Mouse (Mus musculus): ENCODE results near the gene Tnfaip1. TPM values are rescaled to one million over a fixed set of nuclear protein-coding genes. Genes with fewer than 3 reads are reported as not detected.
"Not testable (repeated sequence)": the region's sequence is repeated elsewhere in the genome, so short reads cannot be mapped to it uniquely, and the experiment has no call there.

Tnfaip1 gene
- polyA plus RNA-seq, 2 experiments from 2014 or later = 12.1 to 14.6 TPM

DNA sequence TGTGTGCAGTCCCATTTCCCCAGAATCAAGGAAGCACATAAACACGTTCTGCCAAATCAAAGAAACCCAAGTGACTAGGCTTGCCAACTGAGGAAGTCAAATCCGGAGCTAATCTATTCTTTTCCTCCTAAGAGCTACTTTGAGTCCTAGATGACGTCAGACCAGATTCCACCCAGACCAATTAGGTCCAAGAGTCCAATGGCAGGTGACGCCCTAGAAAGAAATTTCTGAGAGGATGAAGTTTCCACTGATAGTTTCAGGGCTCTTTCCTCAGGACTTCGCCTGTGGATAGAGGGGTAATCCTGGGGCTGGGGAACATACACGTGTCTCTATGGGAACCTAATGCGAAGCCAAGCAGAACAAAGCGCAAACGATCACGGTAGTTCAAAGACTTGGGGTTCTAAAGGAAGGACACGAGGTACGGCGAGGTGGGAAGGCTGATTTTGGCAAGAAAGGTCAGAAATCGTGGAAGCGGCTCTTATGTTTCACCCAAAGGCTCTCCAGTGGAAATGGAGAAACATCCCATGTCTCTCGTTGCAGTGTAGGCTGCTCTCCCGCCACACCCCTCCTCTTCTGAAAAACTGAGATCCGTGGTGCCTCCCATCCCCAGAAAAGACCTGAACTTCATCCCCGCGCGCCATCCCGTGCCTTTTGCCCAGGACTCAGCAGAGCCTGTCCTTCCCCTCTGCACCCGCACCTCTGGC is 604 bp downstream of the Tnfaip1 start:
- ATAC-seq = peak; percentile 2

- ATAC-seq = no peak
Observed at GRCm38 (mm10) chr11:78534516-78534915, 1.6 kb downstream of the Tnfaip1 start.

- ATAC-seq = not testable (repeated sequence)
Observed at GRCm38 (mm10) chr11:78531515-78531914, 4.6 kb downstream of the Tnfaip1 start.

DNA sequence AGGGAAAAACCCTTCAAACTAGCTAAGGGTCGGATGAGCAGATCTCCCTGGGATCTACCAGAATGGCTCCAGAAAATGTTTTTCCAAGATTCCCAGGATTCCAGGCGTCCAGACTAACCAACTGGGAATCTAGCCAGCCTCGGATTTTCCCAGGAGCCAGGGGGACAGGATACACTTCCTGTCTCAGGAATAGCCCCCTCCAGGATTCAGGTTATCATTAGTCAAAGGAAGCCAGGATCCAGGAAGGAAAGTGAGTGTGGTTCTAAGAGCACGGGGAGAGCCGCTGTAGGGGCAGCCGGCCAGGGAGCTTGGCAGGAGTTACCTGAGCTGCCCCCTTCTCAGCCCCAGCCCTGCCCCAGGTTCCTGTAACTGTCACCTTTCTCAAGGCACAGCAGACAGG is 5.1 kb downstream of the Tnfaip1 start:
- ATAC-seq = no peak

GRCm38 (mm10) chr11:78530001-78530400 is 6.1 kb downstream of the Tnfaip1 start:
- ATAC-seq = no peak

- no peak for ATAC-seq
Observed at GRCm38 (mm10) chr11:78528714-78529113, 7.4 kb downstream of the Tnfaip1 start.

DNA sequence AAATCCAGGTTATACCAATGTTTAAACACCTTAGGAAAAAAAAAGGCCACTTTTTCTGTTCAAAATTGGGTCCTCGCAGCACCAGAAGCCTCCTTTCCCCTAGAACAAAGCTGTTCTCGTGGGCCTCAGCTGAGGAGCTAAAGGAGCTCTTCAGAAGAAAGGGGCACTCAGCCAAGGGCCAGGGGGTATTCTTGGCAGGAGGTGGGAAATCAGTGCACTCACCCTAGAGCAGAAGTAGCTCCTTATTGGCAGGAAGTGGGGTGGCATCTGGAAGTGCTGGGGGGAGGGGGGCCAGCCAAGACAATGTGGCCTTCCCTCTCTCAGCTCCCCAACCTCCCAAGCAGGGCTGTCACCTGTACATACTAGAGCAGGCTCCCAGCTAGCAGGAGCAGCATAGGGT is 11.3 kb downstream of the Tnfaip1 start:
- ATAC-seq = no peak

GRCm38 (mm10) chr11:78523241-78523955 is 12.7 kb downstream of the Tnfaip1 start:
- ATAC-seq = no peak

DNA sequence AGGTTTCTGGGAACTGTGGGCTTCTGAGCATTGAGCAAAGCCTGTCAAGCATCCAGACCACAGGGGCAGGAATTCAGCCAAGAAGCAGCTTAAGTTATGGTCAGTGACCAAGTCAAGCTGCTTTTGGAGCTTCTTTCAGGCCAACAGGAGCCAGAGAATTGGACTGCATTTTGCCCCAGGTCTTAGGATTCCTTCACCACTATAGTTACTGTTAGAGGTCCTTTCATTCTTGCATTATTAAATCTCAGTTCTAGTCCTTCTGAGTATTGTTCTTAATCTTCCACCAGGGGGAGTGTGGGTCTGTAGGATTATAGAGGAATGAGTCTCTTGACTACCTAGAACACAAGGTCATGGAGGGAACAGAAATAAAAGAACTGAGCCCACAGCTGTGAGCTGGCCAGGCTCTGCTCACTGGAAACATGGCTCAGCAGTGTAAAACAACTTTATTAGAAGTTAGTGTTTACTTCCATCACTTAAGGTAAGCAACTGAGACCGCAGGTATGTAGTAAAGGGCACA is 13.6 kb downstream of the Tnfaip1 start:
- no peak for ATAC-seq

DNA sequence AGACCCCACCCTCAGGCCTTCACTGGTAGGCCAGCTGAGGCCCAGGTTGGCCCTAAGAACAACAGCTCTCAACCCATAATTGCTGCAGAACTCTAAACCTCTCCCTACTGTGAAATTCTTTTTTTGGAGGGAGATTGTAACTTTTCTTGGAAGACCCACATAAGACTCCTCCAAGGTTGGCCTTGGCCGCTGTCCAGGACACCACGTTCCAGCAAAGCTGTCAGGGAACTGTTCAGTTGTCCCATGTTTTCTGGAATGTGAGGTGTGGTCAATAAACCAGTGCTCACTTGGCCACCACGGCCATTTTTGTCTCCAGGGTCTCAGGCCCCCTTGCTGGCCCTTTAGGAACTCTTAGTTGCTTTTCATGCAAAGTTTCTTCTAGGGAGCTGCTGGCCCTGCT is 14.3 kb downstream of the Tnfaip1 start:
- no peak for ATAC-seq

DNA sequence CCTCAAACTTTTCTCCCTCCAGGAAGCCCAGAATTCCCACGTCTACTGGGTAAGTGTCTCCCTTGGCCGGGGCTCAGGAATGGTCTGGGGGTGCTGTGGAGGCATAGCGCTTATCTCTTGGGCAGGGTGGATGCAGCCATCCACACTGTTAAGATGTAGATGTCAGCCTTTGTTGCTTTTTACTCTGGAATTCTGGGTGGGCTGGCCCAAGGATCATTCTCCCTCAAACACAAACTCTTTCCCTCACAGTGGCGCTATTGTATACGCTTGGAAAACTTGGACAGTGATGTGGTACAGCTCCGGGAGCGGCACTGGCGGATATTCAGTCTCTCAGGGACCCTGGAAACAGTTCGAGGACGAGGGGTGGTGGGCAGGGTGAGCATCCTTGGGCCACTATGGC is 17.2 kb downstream of the Tnfaip1 start:
- ATAC-seq = no peak

DNA sequence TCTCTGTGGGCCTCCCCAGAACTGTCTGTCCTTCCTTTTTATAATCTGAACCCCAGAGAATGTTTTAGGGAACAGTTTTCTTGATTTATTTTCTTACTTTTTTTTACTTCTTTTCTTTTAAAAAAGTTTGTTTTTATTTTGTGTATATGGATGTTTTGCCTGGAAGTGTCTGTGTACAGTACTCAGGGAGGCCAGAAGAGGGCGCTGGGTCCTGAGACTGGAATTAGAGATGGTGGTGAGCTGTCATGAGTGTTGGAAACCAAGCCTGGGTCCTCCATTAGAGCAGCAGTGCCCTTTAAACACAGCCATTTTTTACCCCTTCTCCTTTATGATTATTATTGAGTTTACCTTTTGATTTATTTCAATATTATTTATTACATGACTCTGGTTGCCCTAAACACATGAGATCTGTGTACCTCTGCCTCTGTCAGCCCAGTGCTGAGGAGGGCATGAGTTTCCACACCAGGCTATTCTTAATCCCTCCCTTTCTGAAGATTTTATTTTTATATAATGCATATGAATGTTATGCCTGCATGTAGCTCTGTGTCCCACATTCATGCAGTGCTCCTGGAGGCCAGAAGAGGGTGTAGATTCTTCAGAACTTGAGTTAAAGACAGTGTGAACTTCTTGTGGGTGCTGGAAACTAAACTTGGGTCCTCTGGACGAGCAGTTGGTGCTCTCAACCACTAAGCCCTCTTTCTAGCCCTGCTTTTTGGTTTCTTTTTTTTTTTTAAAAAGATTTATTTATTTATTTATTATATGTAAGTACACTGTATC is 20.4 kb downstream of the Tnfaip1 start:
- no peak for ATAC-seq

DNA sequence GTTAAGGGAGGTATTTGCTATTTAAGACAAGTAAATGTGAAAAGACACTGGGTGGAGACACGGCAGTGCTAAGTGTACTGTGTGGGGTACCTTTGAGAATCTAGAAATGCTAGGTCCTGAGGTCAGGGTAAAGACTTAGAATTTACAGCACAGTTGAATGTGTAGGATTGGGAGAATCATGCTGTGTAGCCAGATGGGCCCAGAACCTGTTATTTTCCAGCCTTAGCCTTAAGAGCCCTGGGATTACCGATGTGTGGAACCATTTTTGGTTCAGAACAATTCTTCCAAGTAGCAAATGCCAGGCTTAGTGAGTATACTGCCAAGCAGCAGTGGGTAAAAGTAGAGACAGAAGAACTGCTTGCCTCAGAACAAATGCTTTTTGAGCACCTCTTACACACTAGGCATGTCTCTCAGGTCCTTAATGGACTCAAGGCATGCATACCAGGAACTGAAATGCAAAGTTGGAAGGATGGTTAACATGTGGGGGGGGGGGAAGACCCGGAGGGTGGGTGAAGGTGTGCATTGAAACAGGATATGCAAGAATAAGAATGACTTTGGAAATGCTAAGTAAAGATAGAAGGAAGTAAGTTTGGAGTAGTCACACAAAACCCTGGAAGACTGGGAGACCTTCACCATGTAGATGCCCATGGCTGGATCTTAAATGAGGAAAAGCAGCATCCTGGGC is 22.9 kb downstream of the Tnfaip1 start:
- ATAC-seq = no peak

GRCm38 (mm10) chr11:78512025-78512957 is 23.8 kb downstream of the Tnfaip1 start, which contains the start of the genes Tmem199 and Poldip2:
Gene Tmem199 (minus strand): TSS chr11:78512172.
Gene Poldip2 (plus strand): TSS chr11:78512193.
- peak; percentile 87 for ATAC-seq

DNA sequence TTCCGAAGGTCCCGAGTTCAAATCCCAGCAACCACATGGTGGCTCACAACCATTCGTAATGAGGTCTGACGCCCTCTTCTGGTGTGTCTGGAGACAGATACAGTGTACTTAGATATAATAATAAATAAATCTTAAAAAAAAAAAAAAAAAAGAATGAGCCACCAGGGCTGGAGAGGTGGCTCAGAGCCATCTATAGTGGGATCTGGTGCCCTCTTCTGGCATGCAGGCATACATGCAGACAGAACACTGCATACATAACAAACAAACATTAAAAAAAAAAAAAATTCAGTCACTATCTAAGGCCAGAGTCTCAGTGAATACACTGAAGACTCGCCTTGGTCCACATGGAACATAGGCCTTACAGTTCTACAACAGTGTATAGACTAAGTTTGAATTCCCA is 27.0 kb downstream of the Tnfaip1 start:
- ATAC-seq = no peak

DNA sequence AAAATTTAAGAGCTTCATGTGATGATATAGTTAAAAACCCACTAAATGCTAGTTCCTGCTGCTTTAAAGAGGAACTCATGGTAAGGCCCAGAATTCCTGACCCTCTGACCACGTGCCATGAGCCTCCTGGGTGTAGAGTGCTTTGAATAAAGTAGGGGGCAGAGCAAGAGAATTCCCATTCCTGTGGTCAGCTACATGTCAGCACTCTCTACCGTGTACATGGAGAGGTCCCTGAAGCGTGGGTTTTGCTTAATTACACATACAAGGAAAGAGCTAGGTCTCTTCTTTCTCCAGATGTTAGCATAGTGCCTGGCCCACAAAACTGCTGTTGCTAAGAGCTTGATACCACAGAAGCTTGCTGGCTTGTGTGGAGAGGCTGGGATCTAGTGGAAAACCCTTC is 30.7 kb downstream of the Tnfaip1 start:
- ATAC-seq = no peak

- no peak for ATAC-seq
Observed at GRCm38 (mm10) chr11:78502909-78503650, 33.1 kb downstream of the Tnfaip1 start, which contains the start of gene Sebox. Gene Sebox (plus strand): TSS chr11:78503447.

DNA sequence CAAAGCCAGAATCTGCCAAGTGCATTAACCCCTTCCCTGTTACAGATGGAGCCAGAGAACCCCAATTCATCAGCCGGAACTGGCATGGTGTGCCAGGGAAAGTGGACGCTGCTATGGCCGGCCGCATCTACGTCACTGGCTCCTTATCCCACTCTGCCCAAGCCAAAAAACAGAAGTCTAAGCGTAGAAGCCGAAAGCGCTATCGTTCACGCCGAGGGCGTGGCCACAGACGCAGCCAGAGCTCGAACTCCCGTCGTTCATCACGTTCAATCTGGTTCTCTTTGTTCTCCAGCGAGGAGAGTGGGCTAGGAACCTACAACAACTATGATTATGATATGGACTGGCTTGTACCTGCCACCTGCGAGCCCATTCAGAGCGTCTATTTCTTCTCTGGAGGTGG is 34.6 kb downstream of the Tnfaip1 start:
- no peak for ATAC-seq

GRCm38 (mm10) chr11:78500623-78501202 is 35.4 kb downstream of the Tnfaip1 start:
- no peak for ATAC-seq

GRCm38 (mm10) chr11:78499543-78499942 is 36.6 kb downstream of the Tnfaip1 start:
- no peak for ATAC-seq
